Mouse (Mus musculus) brain, embryonic 14.5 days (tissue): ENCODE measurements at regions not wholly inside any gene's neighbourhood (a gene's known extent, or its start where the extent isn't known, plus 50 kb on each side); places are given as distances from the start of the nearest gene placed in this dataset.

ENCODE experiments used
- CTCF ChIP-seq: fragments of 200-500 bp; IDR thresholded peaks from 2 replicates; pipeline ENCODE4 v1.5.1; 2012; ENCODE audit warnings: inconsistent platforms, mild to moderate bottlenecking, moderate library complexity, borderline replicate concordance; ENCODE audit not compliant: insufficient read depth, insufficient read length; ENCODE audit errors: extremely low read depth
- POLR2A ChIP-seq: fragments of 200-500 bp; IDR thresholded peaks from 2 replicates; pipeline ENCODE4 v1.6.1; 2012; ENCODE audit warnings: mild to moderate bottlenecking, inconsistent platforms, borderline replicate concordance; ENCODE audit not compliant: poor library complexity, insufficient read depth, insufficient read length, severe bottlenecking; ENCODE audit errors: extremely low read depth

GRCm38 (mm10) chr19:32974778-32975240 lies 217.5 kb downstream of the Pten start:
- TF ChIP-seq CTCF: no peak
- TF ChIP-seq POLR2A: no peak
